Mouse (Mus musculus) heart, postnatal 10 days (tissue): ENCODE measurements around the gene Smg5. TPM values are rescaled to one million over a fixed set of nuclear protein-coding genes. Genes with fewer than 3 reads are reported as not detected.
"Not testable (repeated sequence)": the region's sequence is repeated elsewhere in the genome, so short reads cannot be mapped to it uniquely, and the experiment has no call there.

Experiments used
- DNase-seq, 2 experiments: peaks; one replicate each; pipeline ENCODE4 v3.0.0; 2021
- intact Hi-C: fragments of 180-260 bp; cut with DNase I; formaldehyde crosslinking; loops from one replicate; pipeline ENCODE4 v1.15.1; 2025
- total RNA-seq, 2 experiments: library from RNA; stranded (reverse); gene quantifications; 2 replicates each; pipeline ENCODE4 v1.2.3; 2021

The Smg5 gene
- total RNA-seq, 2 experiments from 2014 or later = 41.1 to 46.1 TPM

GRCm38 (mm10) chr3:88350732-88351131 is 14.7 kb downstream of the Smg5 start:
- DNase-seq = no peak
- intact Hi-C loops = no loop called here

GRCm38 (mm10) chr3:88352907-88353306 is 16.8 kb downstream of the Smg5 start:
- intact Hi-C loops = no loop called here

DNA sequence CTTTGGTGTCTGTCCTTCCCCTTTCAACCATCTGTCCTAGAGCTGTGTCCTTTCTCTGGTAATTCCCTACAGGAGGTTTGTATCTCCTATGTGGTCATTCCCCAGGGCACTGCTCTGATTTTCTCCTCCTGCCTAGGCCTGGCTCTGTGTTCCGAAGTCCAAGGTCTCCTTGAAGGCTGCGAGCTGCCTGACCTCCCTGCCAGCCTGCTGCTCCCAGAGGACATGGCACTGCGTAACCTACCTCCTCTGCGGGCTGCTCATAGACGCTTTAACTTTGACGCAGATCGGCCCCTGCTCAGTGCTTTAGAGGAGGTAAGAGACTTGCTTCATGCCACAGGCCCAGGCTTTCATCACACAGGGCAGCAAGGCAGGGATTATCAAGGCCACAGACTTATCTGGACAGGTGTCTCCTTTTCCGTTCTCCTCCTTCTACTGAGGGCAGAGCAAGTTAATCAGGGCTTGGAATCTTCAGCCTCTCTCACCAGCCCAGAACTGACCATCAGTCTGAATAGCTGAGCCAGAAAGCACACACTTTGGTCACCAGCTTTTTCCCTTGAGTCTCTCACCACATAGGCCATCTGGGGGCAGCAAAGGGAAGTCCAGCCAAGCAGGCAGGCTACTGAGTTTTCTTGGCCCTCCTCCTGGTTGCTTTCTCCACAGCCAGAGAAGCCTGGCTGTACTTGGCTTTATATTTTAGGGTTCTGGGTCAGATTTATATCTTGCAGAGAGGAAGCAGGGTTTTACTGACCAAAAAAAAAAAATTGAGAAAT is 18.5 kb downstream of the Smg5 start:
- intact Hi-C loops = no loop called here
- DNase-seq = no peak

More at GRCm38 (mm10) chr3:88352907-88353306, 16.8 kb downstream of the Smg5 start:
- no peak for DNase-seq

GRCm38 (mm10) chr3:88359584-88359983 is 23.5 kb downstream of the Smg5 start:
- intact Hi-C loops = no loop called here
- DNase-seq = no peak

GRCm38 (mm10) chr3:88359989-88360388 is 23.9 kb downstream of the Smg5 start:
- DNase-seq = no peak
- intact Hi-C loops = no loop called here

- intact Hi-C loops = no loop called here
These were observed 25.0 kb downstream of the Smg5 start for GRCm38 (mm10) chr3:88361096-88361495.

GRCm38 (mm10) chr3:88361612-88362313 is 25.7 kb downstream of the Smg5 start:
- intact Hi-C loops = no loop called here

More at GRCm38 (mm10) chr3:88361096-88361495, 25.0 kb downstream of the Smg5 start:
- no peak for DNase-seq

DNA sequence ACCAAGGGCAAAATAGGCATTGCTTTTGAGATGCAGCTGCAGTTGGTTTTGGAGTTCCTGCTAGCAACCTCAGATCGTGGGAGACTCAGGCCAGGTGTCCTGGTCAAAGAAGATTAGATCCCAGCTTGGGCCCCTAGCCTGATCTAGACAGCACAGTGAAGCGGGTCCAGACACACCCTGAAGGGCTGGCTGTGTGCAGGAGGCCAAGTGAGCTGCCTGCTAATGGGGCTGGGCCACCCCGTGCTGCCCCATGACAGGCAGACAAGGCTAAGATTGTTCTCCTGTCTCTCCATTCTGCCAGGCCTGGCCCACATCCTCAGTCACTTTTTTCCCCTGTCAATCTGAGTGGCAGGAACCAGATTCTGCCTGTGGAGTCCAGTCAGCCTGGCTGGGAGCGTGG is 27.6 kb downstream of the Smg5 start:
- intact Hi-C loops = no loop called here

More at GRCm38 (mm10) chr3:88361612-88362313, 25.7 kb downstream of the Smg5 start:
- DNase-seq = no peak

GRCm38 (mm10) chr3:88364337-88364736 is 28.3 kb downstream of the Smg5 start, which contains the start of gene Paqr6:
Gene Paqr6, plus strand, starts transcription at chr3:88364584.
- intact Hi-C loops = no loop called here
- peak; percentile 68 to 78 for DNase-seq

More for the DNA sequence above, 27.6 kb downstream of the Smg5 start:
- no peak for DNase-seq

DNA sequence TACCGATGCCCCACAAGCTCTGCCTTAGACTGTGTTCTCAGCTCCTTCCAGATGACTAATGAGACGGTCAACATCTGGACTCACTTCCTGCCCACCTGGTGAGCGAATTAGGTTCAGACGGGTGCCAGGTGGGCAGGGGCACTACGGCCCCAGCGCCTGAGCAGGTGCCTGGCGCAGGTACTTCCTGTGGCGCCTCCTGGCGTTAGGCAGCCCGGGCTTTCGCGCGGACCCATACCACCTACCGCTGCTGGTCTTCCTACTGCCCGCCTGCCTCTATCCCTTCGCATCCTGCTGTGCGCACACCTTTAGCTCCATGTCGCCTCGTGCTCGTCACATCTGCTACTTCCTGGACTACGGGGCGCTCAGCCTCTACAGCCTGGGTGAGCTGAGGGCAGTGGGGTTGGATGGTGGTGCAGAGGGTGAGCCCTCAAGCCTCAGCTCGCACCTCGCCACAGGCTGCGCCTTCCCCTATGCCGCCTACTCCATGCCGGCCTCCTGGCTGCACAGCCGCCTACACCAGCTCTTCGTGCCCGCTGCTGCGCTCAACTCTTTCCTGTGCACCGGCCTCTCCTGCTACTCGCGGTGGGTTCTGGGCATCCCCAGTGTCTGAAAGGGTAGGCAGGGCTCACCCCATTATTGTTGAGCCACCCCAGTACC is 29.8 kb downstream of the Smg5 start:
- no peak for DNase-seq
- intact Hi-C loops = no loop called here

- intact Hi-C loops = not testable (repeated sequence)
- peak; percentile 44 to 55 for DNase-seq
These were observed 30.9 kb downstream of the Smg5 start for GRCm38 (mm10) chr3:88366830-88367428.

DNA sequence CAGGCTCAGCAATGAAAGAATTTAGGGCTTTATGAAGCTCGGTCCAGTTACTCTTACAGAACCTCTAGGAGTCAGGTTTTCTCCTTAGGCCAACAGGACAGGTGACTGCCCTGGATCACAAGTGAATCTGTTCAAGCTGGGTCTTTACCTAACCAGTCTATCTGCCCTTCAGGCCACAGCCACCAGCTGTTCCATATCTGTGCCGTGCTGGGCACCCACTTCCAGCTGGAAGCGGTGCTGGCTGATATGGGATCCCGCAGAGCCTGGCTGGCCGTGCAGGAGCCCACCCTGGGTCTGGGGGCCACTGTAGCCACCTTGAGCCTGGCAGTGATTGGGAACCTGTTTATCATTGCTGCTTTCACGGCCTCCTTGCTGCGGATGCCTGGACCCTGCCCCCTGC is 31.5 kb downstream of the Smg5 start:
- DNase-seq, intact Hi-C loops: not testable (repeated sequence)

DNA sequence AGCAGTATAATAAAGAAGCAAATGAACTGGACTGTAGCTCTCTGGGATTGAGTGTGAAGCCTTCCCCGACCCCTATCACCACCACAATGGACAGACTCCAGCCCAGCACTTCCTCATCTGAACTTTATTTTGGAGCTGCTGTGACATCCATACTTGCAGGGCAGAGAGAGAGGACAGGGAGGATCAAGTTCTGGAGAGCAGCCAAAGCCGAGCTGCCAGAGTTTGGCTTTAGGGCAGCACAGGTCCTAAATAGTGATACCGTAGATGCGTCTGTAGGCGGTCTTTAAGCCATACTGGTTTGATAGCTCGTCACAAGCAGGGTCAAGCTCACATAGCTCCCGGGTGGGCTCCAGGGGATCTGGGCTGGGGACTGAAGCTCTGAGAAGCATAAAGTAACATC is 32.5 kb downstream of the Smg5 start:
- DNase-seq, intact Hi-C loops: not testable (repeated sequence)

- intact Hi-C loops, DNase-seq: not testable (repeated sequence)
These were observed 36.6 kb downstream of the Smg5 start, which contains the start of gene Bglap3 for GRCm38 (mm10) chr3:88372643-88373042. Gene Bglap3, minus strand, starts transcription at chr3:88372743.

DNA sequence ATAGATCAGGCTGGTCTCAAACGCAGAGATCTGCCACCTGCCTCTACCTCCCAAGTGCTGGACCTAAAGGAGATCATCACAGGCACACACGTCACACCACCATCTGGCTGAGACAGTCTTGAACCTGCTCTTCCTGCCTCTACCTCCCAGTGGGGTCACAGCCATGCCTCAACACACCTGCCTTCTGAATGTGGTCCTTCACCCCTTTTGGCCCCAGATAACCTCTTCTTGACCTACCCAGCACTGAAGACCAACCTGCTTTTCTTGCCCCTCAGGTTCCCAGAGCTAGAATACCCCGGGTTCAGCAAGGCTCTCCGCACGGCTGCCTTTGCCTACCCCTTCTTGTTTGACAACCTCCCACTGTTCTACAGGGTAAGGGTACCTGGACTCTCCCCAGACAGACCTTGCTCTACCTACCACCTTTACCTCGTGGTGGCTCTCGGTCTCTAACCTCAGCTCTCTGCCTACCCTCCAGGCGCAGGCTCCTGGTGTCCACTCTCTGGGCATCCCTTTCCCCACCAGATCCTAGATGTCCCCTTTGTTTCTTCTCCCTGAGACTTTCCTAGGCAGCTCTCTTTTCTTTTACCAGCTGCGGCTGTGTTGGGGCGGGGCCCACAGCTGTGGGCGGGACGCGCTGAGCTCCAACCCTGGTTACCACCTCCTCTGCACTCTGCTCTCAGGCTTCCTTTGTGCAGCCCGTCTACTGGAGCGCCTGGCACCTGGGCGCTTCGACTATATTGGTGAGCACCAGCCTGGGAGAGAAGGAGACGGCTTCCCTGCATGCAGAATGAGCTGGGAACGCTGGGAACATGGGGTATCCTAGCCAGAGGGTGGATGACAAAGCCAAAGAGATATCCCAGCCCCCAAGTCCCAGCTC is 39.9 kb downstream of the Smg5 start:
- DNase-seq, intact Hi-C loops: not testable (repeated sequence)

GRCm38 (mm10) chr3:88376644-88377043 is 40.6 kb downstream of the Smg5 start:
- intact Hi-C loops, DNase-seq: not testable (repeated sequence)

GRCm38 (mm10) chr3:88378599-88378998 is 42.5 kb downstream of the Smg5 start, which contains the start of gene Bglap2:
Gene Bglap2, minus strand, starts transcription at chr3:88378699.
- intact Hi-C loops, DNase-seq: not testable (repeated sequence)

GRCm38 (mm10) chr3:88381389-88382315 is 45.6 kb downstream of the Smg5 start:
- DNase-seq, intact Hi-C loops: not testable (repeated sequence)
